Mouse (Mus musculus) common myeloid progenitor, adult 5-6 weeks (primary cell): ENCODE measurements around the gene Gm5767. TPM values are rescaled to one million over a fixed set of nuclear protein-coding genes. Genes with fewer than 3 reads are reported as not detected.
A peak's percentile ranks its signal among the peaks of the same experiment; 100 is the strongest.
"Not testable (repeated sequence)": the region's sequence is repeated elsewhere in the genome, so short reads cannot be mapped to it uniquely, and the experiment has no call there.

Experiments used
- ATAC-seq: replicated peaks from 2 replicates; pipeline ENCODE4 v1.8.0; 2016; ENCODE audit warnings: low read depth, mild to moderate bottlenecking, moderate TSS enrichment, inconsistent platforms; ENCODE audit not compliant: poor library complexity, severe bottlenecking
- total RNA-seq: library from RNA; stranded (forward); fragments of 200-1000, 187-1606 nt; gene quantifications from 2 replicates; pipeline ENCODE4 v1.2.3, GENCODE M21; 2017

Gm5767 gene
- total RNA-seq, 1 experiment from 2014 or later = not detected

GRCm38 (mm10) chr16:8691206-8691605 is 10.6 kb downstream of the Gm5767 start:
- no peak for ATAC-seq

- no peak for ATAC-seq
Observed at GRCm38 (mm10) chr16:8699556-8699955, 19.0 kb downstream of the Gm5767 start.

GRCm38 (mm10) chr16:8700586-8700985 is 20.0 kb downstream of the Gm5767 start:
- ATAC-seq = no peak

GRCm38 (mm10) chr16:8711998-8712397 is 31.4 kb downstream of the Gm5767 start:
- no peak for ATAC-seq

- ATAC-seq = no peak
Observed at GRCm38 (mm10) chr16:8714851-8715250, 34.3 kb downstream of the Gm5767 start.

GRCm38 (mm10) chr16:8715513-8716080 is 35.0 kb downstream of the Gm5767 start:
- no peak for ATAC-seq

- ATAC-seq = no peak
Observed at GRCm38 (mm10) chr16:8716300-8716699, 35.7 kb downstream of the Gm5767 start.

GRCm38 (mm10) chr16:8717744-8718143 is 37.2 kb downstream of the Gm5767 start:
- 0 out of 2 replicates have a peak, but pooled peaks have one; percentile 30 for ATAC-seq

GRCm38 (mm10) chr16:8720447-8720846 is 39.9 kb downstream of the Gm5767 start:
- no peak for ATAC-seq

- no peak for ATAC-seq
Observed at GRCm38 (mm10) chr16:8724031-8724430, 43.5 kb downstream of the Gm5767 start.

- ATAC-seq = 0 out of 2 replicates have a peak, but pooled peaks have one; percentile 52
Observed at GRCm38 (mm10) chr16:8725807-8726206, 45.2 kb downstream of the Gm5767 start.

- ATAC-seq = no peak
Observed at GRCm38 (mm10) chr16:8728111-8728748, 47.7 kb downstream of the Gm5767 start.

GRCm38 (mm10) chr16:8731630-8732029 is 51.1 kb downstream of the Gm5767 start:
- no peak for ATAC-seq

- not testable (repeated sequence) for ATAC-seq
Observed at GRCm38 (mm10) chr16:8732450-8732849, 51.9 kb downstream of the Gm5767 start.

Other genes starting within 250 kb of the Gm5767 start
- 16.2 and 19.4 TPM in 2 replicates for gene Mettl22, start 210.0 kb upstream of the Gm5767 start, total RNA-seq
- gene Abat, start 167.3 kb upstream of the Gm5767 start, total RNA-seq = 0.41 TPM in 1 of 2 replicates, not detected in the other
- gene Pmm2, start 43.1 kb upstream of the Gm5767 start, total RNA-seq = 42.3 and 48.4 TPM in 2 replicates
- 19.9 and 20.4 TPM in 2 replicates for gene Tmem186, start 43.1 kb upstream of the Gm5767 start, total RNA-seq
- gene Carhsp1, start 8.6 kb upstream of the Gm5767 start, total RNA-seq = 9.1 and 9.8 TPM in 2 replicates
- gene Usp7, start 111.5 kb downstream of the Gm5767 start, total RNA-seq = 195 and 238 TPM in 2 replicates
- 63.6 and 71.1 TPM in 2 replicates for gene 1810013L24Rik, start 149.3 kb downstream of the Gm5767 start, total RNA-seq